Mouse (Mus musculus) G1E (cell line): ENCODE measurements at regions not wholly inside any gene's neighbourhood (a gene's known extent, or its start where the extent isn't known, plus 50 kb on each side); places are given as distances from the start of the nearest gene placed in this dataset.

Experiments used
- ATAC-seq: 2 replicates; pipeline ENCODE4 v1.8.0; 2016; ENCODE audit warnings: mild to moderate bottlenecking; ENCODE audit not compliant: insufficient number of reproducible peaks, poor library complexity, low FRiP score, severe bottlenecking; ENCODE audit errors: extremely low read depth
- DNase-seq: peaks from one replicate; pipeline ENCODE4 v3.0.0; 2012; ENCODE audit warnings: low spot score
- H3K27me3 ChIP-seq: 2 replicates; pipeline ENCODE4 v1.6.1; 2012; ENCODE audit warnings: mild to moderate bottlenecking, low read length, inconsistent platforms; ENCODE audit not compliant: insufficient read depth
- H3K36me3 ChIP-seq: replicated peaks from 2 replicates; pipeline ENCODE3; 2012; ENCODE audit warnings: mild to moderate bottlenecking, inconsistent platforms
- H3K4me1 ChIP-seq: 2 replicates; pipeline ENCODE4 v1.6.1; 2012; ENCODE audit warnings: low read depth, low read length, inconsistent platforms, mixed read lengths; ENCODE audit not compliant: insufficient read depth
- H3K4me3 ChIP-seq: 2 replicates; pipeline ENCODE4 v1.5.1; 2012; ENCODE audit warnings: low read depth, mild to moderate bottlenecking, inconsistent platforms, low read length, moderate library complexity, mixed read lengths
- H3K9me3 ChIP-seq: replicated peaks from 2 replicates; pipeline ENCODE4 v1.6.1; 2012; ENCODE audit warnings: inconsistent platforms
- CTCF ChIP-seq: IDR thresholded peaks from 2 replicates; pipeline ENCODE4 v1.5.1; 2012; ENCODE audit warnings: low read depth, low read length, inconsistent platforms, mixed read lengths
- GATA1 ChIP-seq: IDR thresholded peaks from 2 replicates; pipeline ENCODE4 v1.6.1; 2012; ENCODE audit warnings: borderline replicate concordance, low read length, inconsistent platforms, mixed read lengths
- GATA2 ChIP-seq: IDR thresholded peaks from 2 replicates; pipeline ENCODE4 v1.6.1; 2012; ENCODE audit warnings: low read depth, low read length, inconsistent platforms, borderline replicate concordance
- POLR2AphosphoS5 ChIP-seq: IDR thresholded peaks from 2 replicates; pipeline ENCODE4 v1.6.1; 2012; ENCODE audit warnings: low read depth, low read length, inconsistent platforms; ENCODE audit not compliant: insufficient replicate concordance
- TAL1 ChIP-seq: conservative IDR thresholded peaks from 2 replicates; pipeline ENCODE4 v1.6.1; 2012; ENCODE audit warnings: low read depth, low read length, inconsistent platforms, mixed read lengths

- Histone ChIP-seq H3K4me1 (no peaks in the 10 kb centered on the region), H3K9me3 (peaks cover 42% of the 10 kb centered on the region), H3K36me3 (no peaks in the 10 kb centered on the region), H3K27me3 (no peaks in the 10 kb centered on the region), H3K4me3 (no peak overlapping the region)
- ATAC-seq (no peak), DNase-seq (no peak)
- TF ChIP-seq TAL1 (no peak), GATA2 (no peak), POLR2AphosphoS5 (no peak), GATA1 (no peak), CTCF (no peak)
These were observed 446.0 kb downstream of the Slc4a3 start for GRCm38 (mm10) chr1:75992039-75992438.

GRCm38 (mm10) chr1:75997222-75997621 lies 451.2 kb downstream of the Slc4a3 start:
- ATAC-seq (no peak), DNase-seq (no peak)
- no peaks in the 10 kb centered on the region for H3K36me3 ChIP-seq
- H3K9me3 ChIP-seq = peaks cover 43% of the 10 kb centered on the region
- H3K4me1 ChIP-seq = no peaks in the 10 kb centered on the region
- H3K27me3 ChIP-seq = no peaks in the 10 kb centered on the region
- no peak for TF ChIP-seq TAL1
- no peak overlapping the region for H3K4me3 ChIP-seq

DNA sequence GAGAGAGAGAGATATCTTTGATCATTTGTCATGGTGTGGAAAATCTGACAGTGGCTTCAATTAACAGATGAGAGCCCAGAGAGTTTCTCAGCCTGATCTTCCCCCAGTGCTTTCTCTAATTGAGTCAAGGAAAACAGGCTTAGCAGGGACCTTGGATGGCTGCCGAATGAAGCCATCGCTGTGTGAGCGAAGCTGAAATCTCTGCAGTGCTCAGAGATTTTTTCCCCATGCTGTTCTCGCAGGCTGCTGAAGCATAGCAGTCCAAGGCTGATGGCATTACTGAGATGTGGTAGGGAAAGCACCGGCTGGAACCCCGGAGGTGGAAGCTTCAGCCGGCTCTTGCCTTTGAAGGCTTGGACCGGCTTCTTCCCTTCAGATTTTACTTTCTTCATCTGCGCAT lies 455.1 kb downstream of the Slc4a3 start:
- no peaks in the 10 kb centered on the region for H3K27me3 ChIP-seq
- DNase-seq (no peak), ATAC-seq (no peak)
- H3K4me1 ChIP-seq = no peaks in the 10 kb centered on the region
- H3K9me3 ChIP-seq = peaks cover 33% of the 10 kb centered on the region
- H3K4me3 ChIP-seq = no peak overlapping the region
- TF ChIP-seq GATA2 (no peak), GATA1 (no peak), POLR2AphosphoS5 (no peak), TAL1 (no peak), CTCF (no peak)
- no peaks in the 10 kb centered on the region for H3K36me3 ChIP-seq

GRCm38 (mm10) chr1:76009601-76010000 lies 463.5 kb downstream of the Slc4a3 start:
- no peaks in the 10 kb centered on the region for H3K36me3 ChIP-seq
- TF ChIP-seq GATA2 = no peak
- no peak for TF ChIP-seq TAL1
- TF ChIP-seq GATA1 = no peak
- no peak for TF ChIP-seq CTCF
- no peak for TF ChIP-seq POLR2AphosphoS5
- ATAC-seq (no peak), DNase-seq (no peak)
- no peaks in the 10 kb centered on the region for H3K4me1 ChIP-seq
- peaks cover 42% of the 10 kb centered on the region for H3K9me3 ChIP-seq
- no peak overlapping the region for H3K4me3 ChIP-seq
- no peaks in the 10 kb centered on the region for H3K27me3 ChIP-seq

- Histone ChIP-seq H3K36me3 (no peaks in the 10 kb centered on the region), H3K9me3 (peaks cover 46% of the 10 kb centered on the region), H3K27me3 (no peaks in the 10 kb centered on the region), H3K4me3 (no peak overlapping the region), H3K4me1 (no peaks in the 10 kb centered on the region)
- TF ChIP-seq TAL1 (no peak), GATA2 (no peak), CTCF (no peak), POLR2AphosphoS5 (no peak), GATA1 (no peak)
- ATAC-seq (no peak), DNase-seq (no peak)
These were observed 464.2 kb downstream of the Slc4a3 start for GRCm38 (mm10) chr1:76010212-76010800.

DNA sequence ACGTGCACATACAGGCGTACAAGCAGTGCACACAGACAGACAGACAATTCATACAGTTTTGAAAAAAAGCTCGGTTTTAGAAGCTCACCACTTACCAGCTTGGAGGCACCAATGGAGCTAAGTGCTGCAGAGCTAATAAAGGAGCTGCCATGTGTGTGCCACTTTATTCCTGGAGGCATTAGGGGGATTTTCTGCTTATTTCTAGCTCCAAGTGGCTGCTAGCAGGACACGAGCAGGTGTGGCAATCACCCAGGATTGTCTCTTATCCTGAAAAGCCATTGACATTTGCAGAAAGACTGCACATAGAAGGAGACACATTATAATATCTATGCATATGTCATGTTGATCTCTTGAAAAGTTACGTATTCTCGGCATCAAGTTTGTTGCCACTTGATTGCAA lies 472.5 kb downstream of the Slc4a3 start:
- ATAC-seq (no peak), DNase-seq (no peak)
- Histone ChIP-seq H3K36me3 (no peaks in the 10 kb centered on the region), H3K9me3 (peaks cover 51% of the 10 kb centered on the region), H3K27me3 (no peaks in the 10 kb centered on the region), H3K4me1 (no peaks in the 10 kb centered on the region), H3K4me3 (no peak overlapping the region)
- TF ChIP-seq GATA1 (no peak), GATA2 (no peak), TAL1 (no peak), POLR2AphosphoS5 (no peak), CTCF (no peak)

DNA sequence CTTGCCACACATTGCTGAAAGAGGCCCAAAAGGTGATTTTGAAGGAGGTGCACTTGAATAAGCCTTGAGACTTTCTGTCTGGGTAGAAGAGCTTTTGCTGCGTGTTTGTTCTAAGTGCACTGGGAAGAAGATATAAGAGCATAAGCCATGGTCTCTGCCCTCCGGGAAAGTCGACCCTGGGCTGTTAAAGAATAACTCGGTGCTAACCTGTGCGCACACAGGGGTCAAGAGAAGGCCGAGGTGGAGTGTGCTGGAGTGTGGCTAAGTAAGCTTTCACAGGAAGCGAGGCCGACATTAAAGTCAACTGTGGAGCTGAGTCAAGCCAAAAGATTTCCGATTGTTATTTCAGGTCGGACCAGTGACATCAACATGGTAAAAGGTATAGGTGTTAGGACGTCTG lies 473.0 kb downstream of the Slc4a3 start:
- TF ChIP-seq TAL1 (no peak), POLR2AphosphoS5 (no peak), GATA1 (no peak), CTCF (no peak), GATA2 (no peak)
- Histone ChIP-seq H3K9me3 (peaks cover 54% of the 10 kb centered on the region), H3K27me3 (no peaks in the 10 kb centered on the region), H3K4me1 (no peaks in the 10 kb centered on the region), H3K36me3 (no peaks in the 10 kb centered on the region), H3K4me3 (no peak overlapping the region)
- no peak for ATAC-seq
- DNase-seq = no peak
